Mouse (Mus musculus) embryonic facial prominence, embryonic 13.5 days (tissue): ENCODE measurements around the gene Jtb. TPM values are rescaled to one million over a fixed set of nuclear protein-coding genes. Genes with fewer than 3 reads are reported as not detected.

Source experiments
- ATAC-seq: fragments of 200-750 bp; cut with Nextera tagmentation; 2 replicates; pipeline ENCODE4 v1.8.0; 2017; ENCODE audit warnings: low read depth; ENCODE audit not compliant: insufficient number of reproducible peaks, insufficient read depth, low FRiP score, low TSS enrichment
- H3K27ac ChIP-seq: fragments of 300-500 bp; sonication (generic); 2 replicates; pipeline ENCODE4 v1.5.1; 2015; ENCODE audit warnings: moderate library complexity, mild to moderate bottlenecking, inconsistent platforms
- H3K27me3 ChIP-seq: fragments of 300-500 bp; sonication (generic); 2 replicates; pipeline ENCODE4 v1.6.1; 2015; ENCODE audit warnings: mild to moderate bottlenecking, inconsistent platforms
- H3K36me3 ChIP-seq: fragments of 300-500 bp; sonication (generic); 2 replicates; pipeline ENCODE4 v1.6.1; 2015; ENCODE audit warnings: mild to moderate bottlenecking, inconsistent platforms
- H3K4me1 ChIP-seq: fragments of 300-500 bp; sonication (generic); 2 replicates; pipeline ENCODE4 v1.6.1; 2015; ENCODE audit warnings: inconsistent platforms
- H3K4me2 ChIP-seq: fragments of 300-500 bp; sonication (generic); 2 replicates; pipeline ENCODE4 v1.6.1; 2015; ENCODE audit warnings: moderate library complexity, mild to moderate bottlenecking, inconsistent platforms
- H3K4me3 ChIP-seq: fragments of 300-500 bp; sonication (generic); 2 replicates; pipeline ENCODE4 v1.5.1; 2015; ENCODE audit warnings: mild to moderate bottlenecking, inconsistent platforms
- H3K9ac ChIP-seq: fragments of 300-500 bp; sonication (generic); 2 replicates; pipeline ENCODE4 v1.6.1; 2015; ENCODE audit warnings: mild to moderate bottlenecking, inconsistent platforms
- H3K9me3 ChIP-seq: fragments of 300-500 bp; sonication (generic); 2 replicates; pipeline ENCODE4 v1.6.1; 2016; ENCODE audit warnings: inconsistent platforms
- WGBS: fragments of 180-500 bp; shearing (Covaris S2); methylation state at CpG from one replicate; pipeline ENCODE4 v1.1.7; 2015; ENCODE audit warnings: mixed read lengths; 5-methylcytosine and 5-hydroxymethylcytosine counted together
- polyA plus RNA-seq: library from polyadenylated mRNA; unstranded; fragments of >200 nt; fragmentation: Nextera tagmentation; extraction: Ambion mirVana; gene quantifications from 2 replicates; pipeline ENCODE4 v1.2.1, GENCODE M21; 2015

Jtb gene
- polyA plus RNA-seq, 1 experiment from 2014 or later: 113 TPM

DNA sequence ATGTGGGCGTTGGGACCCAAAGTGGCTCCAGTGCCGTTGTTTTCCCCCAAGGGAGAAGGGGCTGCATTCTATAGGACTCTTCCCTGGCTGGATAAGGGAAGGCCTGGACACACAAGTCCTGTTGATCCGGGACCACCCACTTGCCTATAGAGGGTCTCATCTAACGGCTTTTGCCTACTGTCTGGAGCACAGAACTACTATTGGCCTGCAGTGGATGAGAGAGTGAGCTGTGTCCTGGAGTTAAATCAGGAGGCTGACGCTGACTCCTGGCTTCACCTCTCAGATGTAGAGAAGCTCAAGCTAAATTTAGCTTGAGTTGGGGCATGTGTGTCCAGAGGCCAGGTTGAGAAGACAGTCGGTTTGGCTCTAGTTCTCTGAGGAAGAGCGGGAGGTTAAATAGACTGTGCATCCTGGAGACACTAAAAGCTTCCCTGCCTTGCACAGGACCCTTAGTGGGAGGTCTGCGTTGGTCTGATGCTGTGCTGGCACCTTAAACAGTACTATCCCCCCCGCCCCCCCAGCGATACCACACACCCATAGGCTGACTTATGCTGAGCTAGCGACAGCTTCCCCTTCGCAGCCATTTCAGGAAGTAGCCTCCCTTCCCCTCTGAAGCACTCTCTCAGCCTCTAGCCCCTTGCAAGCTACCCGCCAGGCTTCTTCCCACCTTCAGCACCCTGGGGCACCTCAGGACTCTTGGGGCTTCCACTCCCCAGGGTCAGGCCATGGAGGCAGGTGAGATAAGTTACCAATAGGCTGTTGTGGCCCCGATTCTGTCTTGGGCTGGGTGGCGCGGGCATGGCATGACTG lies 34.7 kb downstream of the Jtb start:
- Histone ChIP-seq H3K4me1 (peaks cover 15% of the 10 kb centered on the region), H3K9me3 (no peaks in the 10 kb centered on the region), H3K27ac (peak overlapping the region; percentile 95), H3K4me2 (peak overlapping the region; percentile 85), H3K9ac (peak overlapping the region; percentile 85), H3K4me3 (peak overlapping the region; percentile 79), H3K27me3 (no peaks in the 10 kb centered on the region), H3K36me3 (peaks cover 44% of the 10 kb centered on the region)
- ATAC-seq: peak; percentile 10; the same call in 1 of the 2 replicates
- WGBS: 21% methylated on average over 16 of the region's 16 CpGs

DNA sequence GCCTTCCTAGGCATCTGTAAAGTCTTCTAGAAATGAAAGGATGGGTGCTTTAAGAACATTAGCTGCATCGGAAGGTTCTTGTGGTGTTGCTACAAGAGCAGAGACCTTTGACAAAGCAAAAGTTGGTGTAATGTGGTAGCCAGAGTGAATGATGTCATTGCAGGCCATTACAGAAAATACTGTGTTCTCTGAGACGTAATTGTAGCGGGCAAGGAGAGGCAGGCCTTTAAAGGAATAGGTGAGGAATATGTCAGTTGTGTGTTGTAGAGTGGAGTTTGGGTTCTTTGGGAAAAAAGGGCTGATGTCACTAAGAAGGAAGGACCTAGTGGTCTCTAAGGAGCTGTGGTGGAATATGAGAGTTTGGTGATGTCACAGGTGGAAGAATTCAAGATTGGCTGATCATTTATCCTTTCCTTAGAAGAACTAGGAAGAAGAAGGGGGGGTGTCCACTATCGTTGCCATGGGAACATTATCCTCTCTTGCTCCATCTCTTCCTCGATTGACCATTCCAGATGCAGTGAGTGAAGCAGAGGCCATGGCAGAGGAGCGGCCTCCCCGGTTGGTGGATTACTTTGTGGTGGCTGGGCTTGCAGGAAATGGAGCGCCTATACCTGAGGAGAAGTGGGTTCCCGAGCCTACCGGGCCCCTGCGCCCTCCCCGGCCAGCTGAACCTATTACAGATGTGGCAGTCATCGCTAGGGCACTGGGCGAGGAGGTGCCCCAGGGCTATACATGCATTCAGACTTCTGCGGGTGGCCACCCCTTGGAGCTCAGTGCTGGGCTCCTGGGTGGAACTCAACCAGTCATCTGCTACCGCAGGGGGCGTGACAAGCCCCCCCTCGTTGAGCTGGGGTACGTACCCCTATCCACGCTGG lies 35.7 kb downstream of the Jtb start:
- Histone ChIP-seq H3K9ac (0 out of 2 replicates have a peak overlapping the region, but pooled peaks have one; percentile 85), H3K4me3 (peak overlapping the region; percentile 79; the same call in 1 of the 2 replicates), H3K27me3 (no peaks in the 10 kb centered on the region), H3K36me3 (peaks cover 39% of the 10 kb centered on the region), H3K4me2 (peak overlapping the region; percentile 85), H3K27ac (no peak overlapping the region), H3K4me1 (peaks cover 15% of the 10 kb centered on the region), H3K9me3 (no peaks in the 10 kb centered on the region)
- WGBS: 93% methylated on average over 20 of the region's 20 CpGs
- no peak for ATAC-seq

DNA sequence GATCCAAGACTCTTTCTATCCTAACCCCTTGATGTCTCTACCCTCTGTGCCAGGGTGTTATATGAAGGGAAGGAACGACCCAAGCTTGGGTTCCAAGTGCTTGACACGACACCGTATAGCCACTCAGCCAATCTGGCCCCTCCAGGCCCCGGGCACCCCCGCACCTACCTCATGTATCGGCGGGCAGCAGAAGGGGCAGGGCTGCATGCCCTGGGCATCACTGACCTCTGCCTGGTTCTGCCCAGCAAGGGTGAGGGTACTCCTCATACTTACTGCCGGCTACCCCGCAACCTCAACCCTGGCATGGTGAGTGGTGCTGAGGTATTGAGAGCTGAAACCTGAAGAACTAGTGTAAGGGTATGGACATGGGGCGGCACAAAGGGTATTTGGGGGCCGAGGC lies 36.8 kb downstream of the Jtb start:
- no peak for ATAC-seq
- WGBS: 96% methylated on average over 11 of the region's 11 CpGs
- H3K4me2 ChIP-seq: no peak overlapping the region

DNA sequence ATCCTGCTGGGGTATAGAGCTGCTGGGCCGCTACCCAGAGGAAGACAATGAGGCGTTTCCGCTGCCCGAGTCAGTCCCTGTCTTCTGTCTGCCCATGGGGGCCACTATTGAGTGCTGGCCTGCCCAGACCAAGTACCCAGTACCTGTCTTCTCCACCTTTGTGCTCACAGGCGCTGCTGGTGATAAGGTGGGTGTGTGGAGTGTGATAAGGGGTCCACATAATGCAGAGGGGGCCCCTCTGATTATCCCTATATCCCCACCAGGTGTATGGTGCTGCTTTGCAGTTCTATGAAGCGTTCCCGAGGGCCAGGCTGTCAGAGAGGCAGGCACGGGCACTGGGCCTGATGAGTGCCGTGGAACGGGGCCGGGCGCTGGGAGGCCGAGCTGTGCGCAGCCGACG lies 37.6 kb downstream of the Jtb start:
- no peak overlapping the region for H3K4me3 ChIP-seq
- H3K9ac ChIP-seq: peak overlapping the region; percentile 21; the same call in 1 of the 2 replicates
- 89% methylated on average over 16 of the region's 16 CpGs for WGBS
- no peaks in the 10 kb centered on the region for H3K27me3 ChIP-seq
- H3K36me3 ChIP-seq: peaks cover 40% of the 10 kb centered on the region
- no peaks in the 10 kb centered on the region for H3K9me3 ChIP-seq
- H3K27ac ChIP-seq: no peak overlapping the region
- peaks cover 15% of the 10 kb centered on the region for H3K4me1 ChIP-seq
- H3K4me2 ChIP-seq: no peak overlapping the region
- no peak for ATAC-seq

More for the DNA sequence above, 36.8 kb downstream of the Jtb start:
- H3K9ac ChIP-seq: no peak overlapping the region
- H3K9me3 ChIP-seq: no peaks in the 10 kb centered on the region
- no peaks in the 10 kb centered on the region for H3K27me3 ChIP-seq
- peaks cover 39% of the 10 kb centered on the region for H3K36me3 ChIP-seq
- peaks cover 15% of the 10 kb centered on the region for H3K4me1 ChIP-seq
- no peak overlapping the region for H3K27ac ChIP-seq
- no peak overlapping the region for H3K4me3 ChIP-seq

GRCm38 (mm10) chr3:90270784-90271183 lies 39.4 kb downstream of the Jtb start:
- H3K36me3 ChIP-seq: peaks cover 52% of the 10 kb centered on the region
- no peak overlapping the region for H3K9ac ChIP-seq
- WGBS: 91% methylated on average over 8 of the region's 8 CpGs
- no peak for ATAC-seq
- H3K9me3 ChIP-seq: no peaks in the 10 kb centered on the region
- H3K27ac ChIP-seq: no peak overlapping the region
- H3K4me1 ChIP-seq: peaks cover 12% of the 10 kb centered on the region
- H3K4me3 ChIP-seq: no peak overlapping the region
- no peaks in the 10 kb centered on the region for H3K27me3 ChIP-seq
- no peak overlapping the region for H3K4me2 ChIP-seq

GRCm38 (mm10) chr3:90272170-90272569 lies 40.8 kb downstream of the Jtb start:
- Histone ChIP-seq H3K4me2 (no peak overlapping the region), H3K27me3 (no peaks in the 10 kb centered on the region), H3K9me3 (no peaks in the 10 kb centered on the region), H3K9ac (no peak overlapping the region), H3K4me3 (no peak overlapping the region), H3K27ac (no peak overlapping the region), H3K4me1 (no peaks in the 10 kb centered on the region), H3K36me3 (peaks cover 66% of the 10 kb centered on the region)
- WGBS: 64% methylated on average over 9 of the region's 9 CpGs
- ATAC-seq: no peak

DNA sequence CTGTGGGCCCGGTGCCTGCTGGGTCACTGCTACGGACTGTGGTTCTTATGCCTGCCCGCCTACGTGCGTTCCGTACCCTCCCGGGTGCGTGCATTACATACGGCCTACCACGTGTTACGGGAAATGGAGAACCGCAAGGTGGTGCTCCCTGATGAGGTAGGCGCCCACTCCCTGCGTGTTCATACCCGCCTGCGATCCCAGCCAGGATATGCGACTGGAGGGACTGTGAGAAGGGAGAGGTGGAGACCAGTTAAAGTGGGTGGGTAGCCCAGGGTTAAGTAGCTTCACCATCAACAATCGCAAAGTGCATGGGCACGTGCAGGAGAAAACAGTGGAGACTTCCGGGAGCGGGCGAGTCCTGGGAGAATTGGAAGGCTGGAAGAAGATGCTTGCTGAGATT lies 42.5 kb downstream of the Jtb start:
- no peak overlapping the region for H3K4me3 ChIP-seq
- no peak overlapping the region for H3K9ac ChIP-seq
- H3K4me2 ChIP-seq: no peak overlapping the region
- 93% methylated on average over 22 of the region's 22 CpGs for WGBS
- H3K27ac ChIP-seq: no peak overlapping the region
- no peaks in the 10 kb centered on the region for H3K9me3 ChIP-seq
- no peaks in the 10 kb centered on the region for H3K4me1 ChIP-seq
- H3K36me3 ChIP-seq: peaks cover 79% of the 10 kb centered on the region
- H3K27me3 ChIP-seq: no peaks in the 10 kb centered on the region
- no peak for ATAC-seq

DNA sequence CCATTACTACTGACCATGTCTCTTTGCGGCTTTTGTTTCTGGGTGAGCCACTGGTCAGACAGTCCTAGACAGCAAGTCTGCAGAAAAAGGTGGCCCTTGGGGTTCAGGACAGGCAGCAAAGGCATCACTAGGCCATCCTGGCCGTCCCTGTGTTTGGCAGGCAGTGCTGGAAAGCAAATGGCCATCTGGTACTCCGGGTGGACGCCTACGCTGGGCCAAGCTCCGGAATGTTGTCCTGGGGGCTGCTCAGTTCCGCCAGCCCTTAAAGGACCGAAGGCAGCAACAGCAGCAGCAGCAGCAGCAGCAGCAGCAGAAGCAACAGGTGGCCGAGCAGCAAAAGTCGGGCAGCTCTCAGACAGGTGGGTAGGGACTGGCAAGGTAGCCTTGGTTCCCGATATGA lies 43.9 kb downstream of the Jtb start:
- Histone ChIP-seq H3K9ac (no peak overlapping the region), H3K27ac (no peak overlapping the region), H3K4me2 (no peak overlapping the region), H3K4me3 (no peak overlapping the region), H3K4me1 (no peaks in the 10 kb centered on the region), H3K9me3 (no peaks in the 10 kb centered on the region), H3K36me3 (peaks cover 87% of the 10 kb centered on the region), H3K27me3 (no peaks in the 10 kb centered on the region)
- no peak for ATAC-seq
- 91% methylated on average over 11 of the region's 11 CpGs for WGBS

DNA sequence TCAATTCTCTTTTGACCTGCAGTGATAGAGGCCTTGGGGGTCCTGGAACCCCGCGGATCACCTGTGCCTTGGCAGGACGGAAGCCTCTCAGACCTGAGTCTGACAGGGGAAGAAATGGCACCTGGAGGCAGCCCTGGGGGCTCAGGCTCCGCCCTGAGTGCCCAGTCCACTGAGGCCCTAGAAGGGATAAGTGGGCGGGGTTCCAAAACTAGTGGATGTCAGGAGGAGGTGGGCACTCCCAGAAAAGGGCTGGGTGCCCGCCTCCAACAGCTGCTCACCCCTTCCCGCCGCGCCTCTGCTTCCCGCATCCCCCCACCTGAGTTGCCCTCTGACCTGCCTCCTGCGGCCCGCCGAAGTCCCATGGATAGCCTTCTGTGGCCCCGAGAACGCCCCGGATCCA lies 45.5 kb downstream of the Jtb start:
- WGBS: 40% methylated on average over 16 of the region's 16 CpGs
- Histone ChIP-seq H3K27me3 (no peaks in the 10 kb centered on the region), H3K4me2 (no peak overlapping the region), H3K4me1 (no peaks in the 10 kb centered on the region), H3K4me3 (no peak overlapping the region), H3K27ac (no peak overlapping the region), H3K9ac (no peak overlapping the region), H3K9me3 (no peaks in the 10 kb centered on the region), H3K36me3 (peaks cover 86% of the 10 kb centered on the region)
- ATAC-seq: no peak

GRCm38 (mm10) chr3:90277793-90278192 lies 46.4 kb downstream of the Jtb start:
- Histone ChIP-seq H3K27me3 (no peaks in the 10 kb centered on the region), H3K27ac (no peak overlapping the region), H3K4me2 (no peak overlapping the region), H3K9ac (no peak overlapping the region), H3K36me3 (peaks cover 77% of the 10 kb centered on the region), H3K4me3 (no peak overlapping the region), H3K9me3 (no peaks in the 10 kb centered on the region), H3K4me1 (no peaks in the 10 kb centered on the region)
- WGBS: 94% methylated on average over 9 of the region's 9 CpGs
- no peak for ATAC-seq

- Histone ChIP-seq H3K4me3 (no peak overlapping the region), H3K4me1 (no peaks in the 10 kb centered on the region), H3K9ac (no peak overlapping the region), H3K36me3 (peaks cover 73% of the 10 kb centered on the region), H3K27ac (no peak overlapping the region), H3K4me2 (no peak overlapping the region), H3K27me3 (no peaks in the 10 kb centered on the region), H3K9me3 (no peaks in the 10 kb centered on the region)
- 89% methylated on average over 10 of the region's 10 CpGs for WGBS
- ATAC-seq: no peak
These were observed 46.8 kb downstream of the Jtb start for GRCm38 (mm10) chr3:90278211-90278610.
